Mouse (Mus musculus) thymus, postnatal 25 days (tissue): ENCODE data around the gene Armh1.
"Not testable (repeated sequence)": the region's sequence is repeated elsewhere in the genome, so short reads cannot be mapped to it uniquely, and the experiment has no call there.

Experiments
- DNase-seq: peaks from one replicate; pipeline ENCODE4 v3.0.0; 2022

Gene Armh1

DNA sequence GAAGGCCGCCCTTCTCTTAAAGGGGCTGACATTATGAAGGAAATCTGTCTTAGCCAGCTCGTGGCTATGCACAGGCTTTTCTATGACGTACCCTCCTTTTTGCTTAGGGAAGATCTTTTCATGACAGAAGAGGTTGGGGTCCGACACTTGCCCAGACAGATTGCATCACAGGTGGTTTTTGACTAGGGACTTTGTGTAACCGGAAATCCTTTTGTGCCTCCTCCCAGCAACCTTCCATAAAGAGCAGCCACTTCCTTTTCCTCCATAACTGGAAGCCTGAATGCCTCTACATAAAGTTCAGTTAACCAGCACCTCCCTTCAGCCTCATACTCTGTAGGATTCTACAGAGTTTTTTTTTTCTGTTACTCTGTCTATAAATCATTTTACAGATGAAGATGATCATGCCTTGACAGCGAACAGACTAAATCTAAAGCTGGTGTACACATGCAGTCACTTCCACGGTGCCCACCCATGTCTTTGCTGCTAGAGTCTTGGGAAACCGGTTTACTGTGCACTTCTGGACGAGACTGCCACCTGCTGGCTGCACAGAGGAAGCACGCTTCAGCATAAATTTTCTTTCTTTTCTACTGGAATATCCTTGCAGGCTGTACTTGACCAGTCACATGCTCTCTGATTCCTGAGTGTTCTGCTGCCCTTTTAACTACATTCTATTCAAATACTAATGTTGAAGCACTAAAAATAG is 33.3 kb downstream of the Armh1 start:
- peak; percentile 61 for DNase-seq

DNA sequence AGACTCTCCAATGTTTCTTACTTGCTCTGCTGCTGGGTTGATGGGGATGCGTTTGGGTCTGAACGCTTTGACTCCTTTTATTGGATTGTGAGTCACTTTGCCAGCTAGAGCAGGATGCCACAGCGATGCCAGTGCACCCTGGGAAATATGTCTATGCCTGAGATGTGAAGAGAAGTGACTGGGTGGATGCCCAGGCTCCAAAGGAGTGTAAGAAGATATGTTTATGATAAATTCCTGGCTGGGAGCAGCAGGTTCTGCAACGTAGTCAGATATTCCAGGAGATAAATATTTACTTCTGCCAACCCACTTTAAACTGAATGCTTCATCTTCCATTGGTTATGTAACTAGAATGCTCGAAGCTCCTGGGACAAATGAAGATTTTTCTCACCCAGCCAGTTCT is 34.9 kb downstream of the Armh1 start:
- no peak for DNase-seq

DNA sequence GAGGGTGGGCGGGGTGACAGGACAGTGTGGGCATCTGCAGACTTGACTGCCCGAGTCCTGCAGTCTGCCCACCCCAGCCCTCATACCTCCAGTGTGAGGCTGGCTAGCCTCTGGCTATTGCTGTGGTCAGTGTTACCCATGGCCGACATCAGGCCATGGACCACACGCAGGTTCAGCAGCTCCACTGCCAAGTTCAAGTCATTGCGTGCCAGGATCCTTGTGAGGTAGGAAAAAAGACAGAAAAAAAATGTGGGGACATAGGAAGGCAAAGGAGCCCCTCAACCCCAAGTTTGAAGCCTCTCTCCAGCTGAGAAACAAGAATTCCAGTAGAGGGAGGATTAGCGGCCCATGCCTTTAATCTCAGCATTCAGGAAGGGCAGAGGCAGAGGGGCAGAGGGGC is 37.7 kb downstream of the Armh1 start:
- DNase-seq, result no peak

DNA sequence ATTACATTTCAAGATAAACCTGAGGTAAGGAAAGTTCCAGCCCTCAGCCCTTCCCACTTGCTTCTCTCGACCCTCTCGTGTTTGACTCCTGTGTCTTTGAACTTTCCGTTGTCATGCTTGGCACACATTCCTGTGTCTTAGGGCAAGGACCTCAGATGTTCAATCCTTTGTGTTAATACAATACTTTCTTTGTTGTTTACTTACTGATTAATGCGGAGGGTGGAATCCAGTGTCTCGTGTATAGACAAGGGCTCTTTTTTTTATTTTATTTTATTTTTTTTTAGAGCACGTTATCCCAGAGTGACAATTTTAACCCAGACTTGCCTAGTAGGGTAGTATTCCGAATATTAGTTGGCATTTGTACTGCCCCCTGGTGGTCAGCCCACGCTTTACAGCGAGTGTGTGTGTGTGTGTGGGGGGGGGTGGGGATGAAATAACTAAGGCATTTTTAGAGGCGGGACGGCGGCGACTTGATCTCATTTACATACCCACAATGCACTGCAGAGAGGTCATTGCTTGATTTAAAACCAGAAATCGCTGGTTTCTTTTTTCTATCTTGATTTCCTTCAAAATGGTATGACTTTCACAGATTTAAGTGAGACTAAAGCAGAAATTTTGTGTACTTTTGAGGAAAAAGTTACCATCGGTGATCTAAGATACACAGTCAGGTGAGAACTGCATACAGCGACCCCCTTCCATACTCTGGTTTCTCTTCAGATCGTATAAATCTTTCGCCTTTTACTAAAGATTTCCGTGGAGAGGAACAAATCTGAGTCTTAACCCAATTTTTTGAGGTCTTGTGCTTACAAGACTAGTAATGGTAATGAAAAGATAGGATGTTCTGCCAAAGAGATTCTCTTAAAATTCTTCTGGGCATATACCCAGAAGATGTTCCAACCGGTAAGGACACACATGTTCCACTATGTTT is 41.5 kb downstream of the Armh1 start:
- peak; percentile 86 for DNase-seq

DNA sequence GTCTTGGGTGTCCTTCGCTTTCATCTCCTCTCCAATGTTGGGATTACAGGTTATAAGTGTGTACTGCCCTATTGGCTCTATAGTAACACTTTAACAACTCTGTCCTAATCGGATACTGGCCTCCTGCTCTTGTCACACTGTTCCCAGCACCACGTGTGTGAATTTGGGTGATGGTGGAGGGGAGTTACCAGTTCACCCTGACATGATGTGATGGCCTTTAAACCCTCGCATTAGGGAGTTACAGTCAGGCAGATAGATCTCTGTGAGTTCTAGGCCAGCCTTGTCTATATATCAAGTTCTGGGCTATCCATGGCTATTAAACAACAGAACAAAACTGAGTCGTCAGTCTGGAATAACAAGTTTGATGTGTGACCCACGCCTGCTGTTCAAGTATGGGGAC is 42.3 kb downstream of the Armh1 start:
- no peak for DNase-seq

DNA sequence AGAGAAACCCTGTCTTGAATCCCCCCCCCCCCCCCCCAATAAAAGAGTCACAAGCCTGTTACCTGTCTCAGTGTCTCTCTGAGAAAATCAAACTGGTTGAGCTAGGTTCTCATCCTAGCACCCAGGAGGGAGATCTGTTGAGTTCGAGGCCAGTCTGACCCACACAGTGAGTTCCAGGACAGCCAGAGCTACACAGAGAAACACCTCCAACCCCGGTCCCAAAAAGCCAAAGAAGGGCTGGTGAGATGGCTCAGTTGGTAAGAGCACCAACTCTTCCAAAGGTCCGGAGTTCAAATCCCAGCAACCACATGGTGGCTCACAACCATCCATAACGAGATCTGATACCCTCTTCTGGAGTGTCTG is 49.0 kb downstream of the Armh1 start:
- no peak for DNase-seq

DNA sequence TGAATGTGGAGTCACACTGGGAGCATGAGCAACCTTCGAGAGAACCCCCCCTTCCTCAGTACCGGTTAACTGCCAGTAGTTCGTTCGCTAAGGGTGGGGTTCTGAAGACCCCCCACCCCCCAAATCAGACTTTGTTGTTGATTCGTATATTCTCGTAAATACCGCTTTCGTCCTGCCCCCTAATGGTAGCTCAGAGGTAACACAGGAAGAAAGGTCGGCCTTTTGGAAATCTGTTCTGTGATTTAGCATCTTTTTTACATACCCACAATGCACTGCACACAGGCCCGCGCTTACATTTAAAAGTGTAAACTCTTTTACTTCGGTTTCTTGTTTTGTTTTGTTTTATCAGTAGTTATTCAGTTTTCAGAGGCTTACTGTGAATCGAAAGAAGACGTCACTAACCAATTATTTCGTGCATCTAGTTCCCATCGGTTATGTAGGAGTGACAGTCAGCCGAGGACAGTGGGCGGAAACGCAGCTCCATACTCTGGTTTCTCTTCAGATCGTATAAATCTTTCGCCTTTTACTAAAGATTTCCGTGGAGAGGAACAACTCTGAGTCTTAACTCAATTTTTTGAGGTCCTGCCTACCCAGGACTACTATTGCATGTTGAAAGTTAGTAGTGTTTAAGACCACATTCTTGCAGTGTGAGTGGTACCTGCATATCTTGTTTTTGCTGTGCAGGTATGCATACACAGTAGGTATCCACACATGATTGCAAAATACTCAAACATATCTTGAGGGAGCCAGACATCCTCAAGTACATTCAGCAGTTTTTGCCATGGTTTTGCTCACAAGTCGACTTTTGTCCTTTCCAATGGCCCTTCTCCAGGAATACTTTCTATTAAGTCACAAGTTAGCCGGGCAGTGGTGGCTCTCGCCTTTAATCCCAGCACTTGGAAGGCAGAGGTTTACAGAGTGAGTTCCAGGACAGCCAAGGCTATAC is 49.6 kb downstream of the Armh1 start:
- peak; percentile 59 for DNase-seq

DNA sequence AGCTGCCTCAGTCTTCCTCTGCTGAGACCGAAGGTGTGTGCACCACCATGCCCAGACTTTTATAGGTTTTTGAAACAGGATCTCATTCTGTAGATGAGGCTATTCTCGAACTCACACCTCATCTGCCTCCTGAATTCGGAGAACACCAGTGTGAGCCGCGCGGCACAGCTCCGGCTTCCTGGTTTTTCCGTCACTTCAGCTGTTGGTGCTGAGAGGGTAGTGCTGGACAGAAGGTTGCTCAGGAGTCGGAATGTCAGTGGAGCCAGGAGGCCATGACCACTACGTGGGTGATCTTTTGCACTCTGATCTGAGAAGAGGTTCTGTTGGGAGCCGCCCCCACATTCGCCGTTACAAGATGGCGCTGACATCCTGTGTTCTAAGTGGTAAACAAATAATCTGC is 60.1 kb downstream of the Armh1 start:
- no peak for DNase-seq

DNA sequence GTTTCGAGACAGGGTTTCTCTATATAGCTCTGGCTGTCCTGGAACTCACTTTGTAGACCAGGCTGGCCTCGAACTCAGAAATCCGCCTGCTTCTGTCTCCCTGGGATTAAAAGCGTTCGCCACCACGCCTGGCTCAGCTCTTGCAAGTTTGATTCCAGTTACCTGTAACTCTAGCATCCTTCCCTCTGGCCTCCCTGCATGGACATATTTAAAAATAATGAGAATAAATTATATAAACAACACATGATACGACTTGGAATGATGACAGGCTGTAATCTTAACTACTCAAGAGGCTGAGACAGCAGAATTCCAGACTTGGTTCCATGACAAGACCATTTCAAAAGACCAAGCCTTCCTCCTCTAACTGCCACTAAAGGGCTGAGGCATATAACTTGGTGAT is 61.3 kb downstream of the Armh1 start:
- DNase-seq, result no peak

DNA sequence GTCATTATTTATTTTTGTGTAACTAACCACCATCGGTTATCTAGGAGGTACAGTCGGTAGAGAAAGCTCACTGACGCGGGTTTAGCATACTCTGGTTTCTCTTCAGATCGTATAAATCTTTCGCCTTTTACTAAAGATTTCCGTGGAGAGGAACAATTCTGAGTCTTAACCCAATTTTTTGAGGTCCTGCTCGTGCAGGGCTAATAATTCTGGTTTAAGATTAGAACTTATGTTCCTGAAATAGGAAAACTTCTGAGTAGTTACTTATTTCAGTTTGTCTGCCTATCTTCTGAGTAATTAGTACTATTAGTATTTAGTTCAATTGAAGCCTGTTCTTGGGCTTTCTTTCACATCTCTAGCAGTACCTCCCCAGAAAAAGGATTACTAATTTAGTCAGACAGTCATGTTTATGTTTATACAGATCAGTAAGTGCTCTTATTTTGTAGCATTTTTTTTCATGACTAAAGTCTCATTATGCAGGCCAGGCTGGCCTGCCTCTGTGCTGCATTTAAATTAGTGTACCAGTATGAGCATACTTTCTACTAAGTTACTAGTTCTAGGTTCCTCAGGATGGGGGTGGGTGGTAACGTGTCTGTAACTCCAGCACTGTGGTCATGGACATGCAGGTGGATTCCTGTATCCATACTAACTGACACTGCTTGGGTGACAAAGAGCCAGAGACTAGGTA is 61.9 kb downstream of the Armh1 start:
- DNase-seq, result peak; percentile 45

DNA sequence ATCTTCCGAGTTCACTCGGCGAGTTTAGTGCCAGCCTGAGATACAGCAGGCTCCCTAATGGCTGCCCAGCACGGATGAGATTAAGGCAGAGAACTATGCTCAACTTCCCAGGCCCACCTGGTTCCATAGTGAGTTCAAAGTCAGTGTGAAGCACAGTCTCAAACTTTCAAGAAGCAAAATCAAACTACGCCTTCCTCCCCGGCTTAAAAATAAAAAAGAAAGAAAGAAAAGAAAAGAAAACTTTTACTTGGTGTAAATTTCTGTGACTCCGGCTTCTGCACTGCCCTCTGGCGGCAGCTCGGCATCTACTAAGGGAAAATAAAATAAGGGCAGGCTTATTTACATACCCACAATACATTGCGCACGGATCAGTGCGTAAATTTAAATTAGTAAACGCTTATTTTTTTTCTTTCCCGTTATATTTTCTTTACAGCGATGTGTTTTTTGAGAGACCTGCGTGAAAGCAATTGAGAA is 62.5 kb downstream of the Armh1 start:
- DNase-seq, result peak; percentile 88

DNA sequence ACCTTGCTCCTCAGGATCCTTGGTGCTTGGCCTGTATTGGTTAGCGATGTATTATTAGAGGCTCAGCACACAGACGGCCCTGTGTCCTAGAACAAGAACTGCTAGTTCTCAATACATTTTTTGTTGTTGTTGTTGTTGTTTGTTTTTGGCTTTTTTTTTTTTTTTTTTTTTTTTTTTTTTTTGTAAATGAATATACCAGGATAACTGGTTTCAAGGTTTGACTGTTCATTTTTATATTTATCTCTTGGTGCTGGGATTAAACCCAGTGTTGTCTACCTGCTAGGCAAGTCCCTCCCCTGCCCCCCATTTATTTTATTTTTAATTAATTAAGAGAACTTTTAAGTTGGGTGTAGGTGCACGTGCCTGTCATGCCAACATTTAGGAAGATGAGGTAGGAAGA is 63.0 kb downstream of the Armh1 start:
- DNase-seq, result no peak

DNA sequence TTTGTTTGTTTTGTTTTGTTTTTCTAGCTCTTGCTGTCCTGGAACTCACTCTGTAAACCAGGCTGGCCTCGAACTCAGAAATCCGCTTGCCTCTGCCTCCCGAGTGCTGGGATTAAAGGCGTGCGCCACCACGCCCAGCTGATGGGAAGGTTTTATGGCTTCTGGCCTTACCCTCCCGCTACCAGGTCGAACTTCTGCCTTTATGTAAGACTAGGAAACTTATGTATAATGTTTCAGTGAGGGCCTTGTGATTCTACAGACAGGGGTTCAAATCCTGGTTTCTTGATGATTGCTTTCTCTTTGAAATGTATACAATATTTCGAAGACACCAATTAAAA is 69.2 kb downstream of the Armh1 start:
- not testable (repeated sequence) for DNase-seq

DNA sequence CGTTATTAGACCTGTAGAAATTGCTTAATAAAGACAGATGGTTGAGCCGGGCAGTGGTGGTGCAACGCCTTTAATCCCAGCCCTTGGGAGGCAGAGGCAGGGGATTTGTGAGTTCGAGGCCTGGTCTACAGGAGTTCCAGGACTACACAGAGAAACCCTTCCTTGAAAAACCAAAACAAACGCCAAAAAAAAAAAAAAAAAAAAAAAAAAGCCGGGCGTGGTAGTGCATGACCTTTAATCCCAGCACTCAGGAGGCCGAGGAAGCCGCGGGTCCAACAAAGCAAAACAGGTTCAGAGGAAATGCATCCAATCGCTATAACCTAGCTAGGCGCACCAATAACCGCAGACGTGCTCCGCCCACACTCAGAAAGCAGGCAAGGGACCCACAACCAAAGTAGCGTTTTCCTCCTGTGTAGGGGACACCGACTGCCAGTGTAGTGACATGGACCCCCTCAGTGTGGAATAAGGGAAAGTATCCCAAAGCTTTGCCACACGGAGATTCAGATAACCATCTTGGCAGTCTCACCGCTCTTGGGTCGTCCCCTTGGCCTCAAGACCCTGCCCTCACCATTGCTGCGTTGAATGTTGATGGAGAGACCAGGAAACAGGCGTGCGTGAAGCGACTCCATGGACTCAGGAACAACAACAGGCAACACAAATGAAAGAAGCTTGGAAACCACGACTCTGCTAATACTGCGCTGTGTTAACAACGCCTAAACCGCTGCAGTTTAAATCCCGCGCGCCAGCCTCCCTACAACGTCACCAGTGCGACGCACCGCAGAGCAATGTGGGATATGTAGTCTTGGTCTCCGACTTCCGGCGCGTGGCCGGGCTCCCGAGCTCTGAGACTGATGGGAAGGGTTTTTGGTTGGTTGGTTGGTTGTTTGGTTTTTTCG is 69.8 kb downstream of the Armh1 start, which contains the start of gene Kif2c:
Gene Kif2c (minus strand): TSS at position 777 of the 896 bp plus-strand sequence.
- peak; percentile 92 for DNase-seq

DNA sequence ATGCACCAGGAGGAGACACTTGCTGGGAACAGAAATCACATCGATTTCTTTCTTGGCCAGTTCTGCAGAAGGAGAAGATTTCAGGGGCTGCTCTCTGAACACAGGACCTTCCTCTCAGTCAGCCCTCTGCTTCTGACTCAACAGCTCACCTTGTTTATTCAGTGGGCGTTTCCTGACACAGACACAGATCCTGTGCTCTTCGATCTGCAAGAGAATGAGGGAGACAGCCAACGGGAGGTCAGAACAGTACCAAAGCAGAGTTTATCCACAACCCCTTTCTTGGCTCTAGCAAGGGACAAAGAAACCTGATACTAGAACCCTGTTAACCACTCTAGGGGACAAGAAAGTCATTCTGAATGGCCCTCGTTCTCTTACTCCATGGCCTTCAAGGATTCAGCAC is 82.0 kb downstream of the Armh1 start:
- no peak for DNase-seq
